Mouse (Mus musculus) neural tube, embryonic 15.5 days (tissue): ENCODE measurements at regions not wholly inside any gene's neighbourhood (a gene's known extent, or its start where the extent isn't known, plus 50 kb on each side); places are given as distances from the start of the nearest gene placed in this dataset.

Source experiments
- ATAC-seq: fragments of 200-750 bp; cut with Nextera tagmentation; 2 replicates; pipeline ENCODE4 v1.8.0; 2017; ENCODE audit warnings: mild to moderate bottlenecking, moderate TSS enrichment, moderate library complexity; ENCODE audit not compliant: low FRiP score
- H3K27ac ChIP-seq: fragments of 300-500 bp; sonication (generic); replicated peaks from 2 replicates; pipeline ENCODE4 v1.5.1; 2015; ENCODE audit warnings: mild to moderate bottlenecking, inconsistent platforms
- H3K27me3 ChIP-seq: fragments of 300-500 bp; sonication (generic); replicated peaks from 2 replicates; pipeline ENCODE4 v1.6.1; 2015; ENCODE audit warnings: inconsistent platforms
- H3K36me3 ChIP-seq: fragments of 300-500 bp; sonication (generic); 2 replicates; pipeline ENCODE4 v1.6.1; 2015; ENCODE audit warnings: inconsistent platforms
- H3K4me1 ChIP-seq: fragments of 300-500 bp; sonication (generic); 2 replicates; pipeline ENCODE4 v1.6.1; 2015; ENCODE audit warnings: inconsistent platforms
- H3K4me2 ChIP-seq: fragments of 300-500 bp; sonication (generic); 2 replicates; pipeline ENCODE4 v1.6.1; 2015; ENCODE audit warnings: inconsistent platforms, mild to moderate bottlenecking, moderate library complexity
- H3K4me3 ChIP-seq: fragments of 300-500 bp; sonication (generic); replicated peaks from 2 replicates; pipeline ENCODE4 v1.5.1; 2015; ENCODE audit warnings: mild to moderate bottlenecking, inconsistent platforms
- H3K9ac ChIP-seq: fragments of 300-500 bp; sonication (generic); replicated peaks from 2 replicates; pipeline ENCODE4 v1.6.1; 2015; ENCODE audit warnings: mild to moderate bottlenecking, inconsistent platforms
- H3K9me3 ChIP-seq: fragments of 300-500 bp; sonication (generic); replicated peaks from 2 replicates; pipeline ENCODE4 v1.6.1; 2016; ENCODE audit warnings: inconsistent platforms
- WGBS: fragments of 180-500 bp; shearing (Covaris S2); methylation state at CpG from one replicate; pipeline ENCODE4 v1.1.7; 2015; ENCODE audit warnings: mixed read lengths; 5-methylcytosine and 5-hydroxymethylcytosine counted together

- WGBS, result 93% methylated on average over 3 of the region's 3 CpGs
- H3K9ac ChIP-seq, result no peak overlapping the region
- no peak overlapping the region for H3K4me3 ChIP-seq
- ATAC-seq, result no peak
- H3K4me2 ChIP-seq, result no peak overlapping the region
- H3K4me1 ChIP-seq, result no peaks in the 10 kb centered on the region
- H3K36me3 ChIP-seq, result no peaks in the 10 kb centered on the region
- H3K27ac ChIP-seq, result no peak overlapping the region
- no peaks in the 10 kb centered on the region for H3K9me3 ChIP-seq
- no peaks in the 10 kb centered on the region for H3K27me3 ChIP-seq
Observed at GRCm38 (mm10) chr17:80789000-80789399, 60.7 kb upstream of the Map4k3 start.

GRCm38 (mm10) chr17:80786858-80787257 is 58.6 kb upstream of the Map4k3 start:
- Histone ChIP-seq H3K4me1 (peaks cover 3% of the 10 kb centered on the region; the same call in 1 of the 2 replicates), H3K4me2 (no peak overlapping the region), H3K9me3 (no peaks in the 10 kb centered on the region), H3K9ac (no peak overlapping the region), H3K27me3 (no peaks in the 10 kb centered on the region), H3K36me3 (no peaks in the 10 kb centered on the region), H3K4me3 (no peak overlapping the region), H3K27ac (no peak overlapping the region)
- no peak for ATAC-seq
- WGBS, result 76% methylated on average over 2 of the region's 2 CpGs

- Histone ChIP-seq H3K4me2 (no peak overlapping the region), H3K27me3 (no peaks in the 10 kb centered on the region), H3K4me3 (no peak overlapping the region), H3K27ac (0 out of 2 replicates have a peak overlapping the region, but pooled peaks have one; percentile 5), H3K36me3 (no peaks in the 10 kb centered on the region), H3K9me3 (no peaks in the 10 kb centered on the region), H3K4me1 (peaks cover 6% of the 10 kb centered on the region; the same call in 1 of the 2 replicates), H3K9ac (no peak overlapping the region)
- 78% methylated on average over 8 of the region's 8 CpGs for WGBS
- no peak for ATAC-seq
Observed at GRCm38 (mm10) chr17:80786061-80786851, 58.0 kb upstream of the Map4k3 start.

GRCm38 (mm10) chr17:80785476-80785875 is 57.2 kb upstream of the Map4k3 start:
- Histone ChIP-seq H3K4me3 (no peak overlapping the region), H3K4me2 (no peak overlapping the region), H3K4me1 (peaks cover 6% of the 10 kb centered on the region; the same call in 1 of the 2 replicates), H3K27me3 (no peaks in the 10 kb centered on the region), H3K9me3 (no peaks in the 10 kb centered on the region), H3K27ac (no peak overlapping the region), H3K36me3 (no peaks in the 10 kb centered on the region), H3K9ac (no peak overlapping the region)
- 67% methylated on average over 8 of the region's 8 CpGs for WGBS
- ATAC-seq, result no peak

GRCm38 (mm10) chr17:80785049-80785448 is 56.8 kb upstream of the Map4k3 start:
- 61% methylated on average over 4 of the region's 4 CpGs for WGBS
- Histone ChIP-seq H3K36me3 (no peaks in the 10 kb centered on the region), H3K27ac (no peak overlapping the region), H3K4me2 (no peak overlapping the region), H3K4me3 (no peak overlapping the region), H3K27me3 (no peaks in the 10 kb centered on the region), H3K9ac (no peak overlapping the region), H3K9me3 (no peaks in the 10 kb centered on the region), H3K4me1 (peaks cover 9% of the 10 kb centered on the region)
- no peak for ATAC-seq

- no peaks in the 10 kb centered on the region for H3K36me3 ChIP-seq
- WGBS, result 6% methylated on average over 1 of the region's 1 CpGs
- H3K27ac ChIP-seq, result no peak overlapping the region
- ATAC-seq, result no peak
- no peak overlapping the region for H3K4me2 ChIP-seq
- H3K4me3 ChIP-seq, result no peak overlapping the region
- no peak overlapping the region for H3K9ac ChIP-seq
- no peaks in the 10 kb centered on the region for H3K27me3 ChIP-seq
- H3K4me1 ChIP-seq, result peaks cover 13% of the 10 kb centered on the region
- no peaks in the 10 kb centered on the region for H3K9me3 ChIP-seq
Observed at GRCm38 (mm10) chr17:80782233-80782632, 53.9 kb upstream of the Map4k3 start.

GRCm38 (mm10) chr17:80781621-80782020 is 53.3 kb upstream of the Map4k3 start:
- Histone ChIP-seq H3K27me3 (no peaks in the 10 kb centered on the region), H3K27ac (no peak overlapping the region), H3K4me1 (peaks cover 13% of the 10 kb centered on the region), H3K36me3 (no peaks in the 10 kb centered on the region), H3K9me3 (no peaks in the 10 kb centered on the region), H3K4me3 (no peak overlapping the region), H3K9ac (no peak overlapping the region), H3K4me2 (no peak overlapping the region)
- no peak for ATAC-seq
- 84% methylated on average over 12 of the region's 12 CpGs for whole genome bisulfite sequencing

GRCm38 (mm10) chr17:80780303-80780702 is 52.0 kb upstream of the Map4k3 start:
- H3K9me3 ChIP-seq, result no peaks in the 10 kb centered on the region
- no peak overlapping the region for H3K9ac ChIP-seq
- H3K36me3 ChIP-seq, result no peaks in the 10 kb centered on the region
- WGBS, result 27% methylated on average over 7 of the region's 7 CpGs
- no peak overlapping the region for H3K4me2 ChIP-seq
- H3K27me3 ChIP-seq, result no peaks in the 10 kb centered on the region
- peak; percentile 88 for ATAC-seq
- peak overlapping the region; percentile 2 for H3K27ac ChIP-seq
- peaks cover 13% of the 10 kb centered on the region for H3K4me1 ChIP-seq
- no peak overlapping the region for H3K4me3 ChIP-seq

- Histone ChIP-seq H3K27me3 (no peaks in the 10 kb centered on the region), H3K4me2 (no peak overlapping the region), H3K4me3 (no peak overlapping the region), H3K27ac (peak overlapping the region; percentile 2), H3K4me1 (peaks cover 13% of the 10 kb centered on the region), H3K36me3 (no peaks in the 10 kb centered on the region), H3K9me3 (no peaks in the 10 kb centered on the region), H3K9ac (no peak overlapping the region)
- WGBS, result 70% methylated on average over 6 of the region's 6 CpGs
- no peak for ATAC-seq
Observed at GRCm38 (mm10) chr17:80779782-80780181, 51.5 kb upstream of the Map4k3 start.
